Mouse (Mus musculus) heart, postnatal 0 days (tissue): Measurements from ENCODE around the gene Hivep3.

ENCODE experiments used
- CTCF ChIP-seq: IDR thresholded peaks from 2 replicates; pipeline ENCODE4 v1.5.1; 2016; ENCODE audit warnings: antibody characterized with exemption, control low read depth, low read depth
- EP300 ChIP-seq: IDR thresholded peaks from 2 replicates; pipeline ENCODE4 v1.6.1; 2016; ENCODE audit warnings: antibody characterized with exemption, low read depth

GRCm38 (mm10) chr4:119871441-119871840, 137.9 kb downstream of the Hivep3 start:
- TF ChIP-seq CTCF (no peak), EP300 (no peak)
